Mouse (Mus musculus): ENCODE measurements around the gene Znhit6.

DNA sequence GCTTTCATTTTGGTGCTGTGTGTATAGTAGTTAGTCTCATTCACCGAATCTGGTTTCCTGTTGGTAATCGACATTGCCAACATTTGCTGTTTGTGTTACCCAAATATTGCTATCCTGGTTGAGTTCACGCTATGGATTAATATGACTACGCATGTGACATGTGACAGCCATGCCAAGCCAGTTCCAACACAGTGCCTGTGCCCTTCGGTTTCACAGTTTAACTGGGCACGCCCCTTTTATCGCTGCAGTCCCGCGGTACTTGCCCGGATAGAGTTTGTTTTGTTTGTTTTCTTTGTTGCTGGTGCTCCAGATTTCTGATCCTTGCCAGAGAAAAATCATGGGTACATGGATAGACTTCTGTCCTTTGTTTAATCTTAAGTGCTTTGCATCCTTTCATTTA, 19.8 kb upstream of the Znhit6 start:
- TF ChIP-seq POLR2A (IDR thresholded peaks at IDR 0.05; ENCODE audit: extremely low read depth, insufficient read depth, low read length) (no peak), CTCF (IDR thresholded peaks at IDR 0.05; ENCODE audit: low read depth, low read length) (no peak)
